Mouse (Mus musculus) brain, embryonic 14.5 days (tissue): ENCODE data around the gene App.

Experiments used
- CTCF ChIP-seq: fragments of 200-500 bp; IDR thresholded peaks from 2 replicates; pipeline ENCODE4 v1.5.1; 2012; ENCODE audit warnings: inconsistent platforms, mild to moderate bottlenecking, moderate library complexity, borderline replicate concordance; ENCODE audit not compliant: insufficient read depth, insufficient read length; ENCODE audit errors: extremely low read depth
- POLR2A ChIP-seq: fragments of 200-500 bp; IDR thresholded peaks from 2 replicates; pipeline ENCODE4 v1.6.1; 2012; ENCODE audit warnings: mild to moderate bottlenecking, inconsistent platforms, borderline replicate concordance; ENCODE audit not compliant: poor library complexity, insufficient read depth, insufficient read length, severe bottlenecking; ENCODE audit errors: extremely low read depth

DNA sequence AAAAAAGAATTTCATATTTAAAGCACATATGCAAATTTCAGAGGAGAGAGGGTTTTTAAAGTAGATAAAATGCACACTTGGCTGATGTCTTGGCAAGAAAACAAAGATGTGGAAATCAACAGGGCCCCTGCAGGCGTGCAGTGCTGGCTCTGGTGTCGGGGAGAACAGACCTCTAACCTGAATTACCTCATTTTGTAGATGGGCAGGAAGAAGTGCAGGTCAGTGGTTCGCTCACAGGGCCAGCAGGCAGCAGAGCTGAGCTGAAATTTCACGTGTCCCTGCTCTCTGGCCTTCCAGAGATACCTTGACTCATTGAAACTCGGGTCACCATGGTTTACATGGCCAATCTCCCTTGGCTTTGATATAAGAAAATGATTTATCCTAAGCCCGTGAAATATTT, 87.7 kb downstream of the App start:
- no peak for TF ChIP-seq CTCF
- TF ChIP-seq POLR2A: no peak
